Mouse (Mus musculus): ENCODE measurements around the gene Atn1. TPM values are rescaled to one million over a fixed set of nuclear protein-coding genes. Genes with fewer than 3 reads are reported as not detected.

Gene Atn1
- polyA plus RNA-seq, 1 experiment from 2014 or later = 9.0 TPM

GRCm38 (mm10) chr6:124701338-124701737, 55.0 kb downstream of the Atn1 start:
- H3K36me3 ChIP-seq (replicated peaks; ENCODE audit: control insufficient read depth, insufficient read depth, low read depth, low read length) = peaks cover 3% of the 10 kb centered on the region; the same call in 1 of the 2 replicates
- no peak overlapping the region for H3K4me3 ChIP-seq (ENCODE audit: low read depth, low read length)
- no peaks in the 10 kb centered on the region for H3K27me3 ChIP-seq (ENCODE audit: control insufficient read depth, insufficient read depth, low read length)
- DNase-seq (ENCODE audit: low spot score) (no peak), ATAC-seq (replicated peaks; ENCODE audit: insufficient number of reproducible peaks, low FRiP score, low TSS enrichment, low read depth) (no peak)
- H3K4me1 ChIP-seq (ENCODE audit: control insufficient read depth, insufficient read depth, low read length) = no peaks in the 10 kb centered on the region
- no peak overlapping the region for H3K27ac ChIP-seq (replicated peaks; ENCODE audit: low read depth, low read length)
- WGBS = 76% methylated on average over 8 of the region's 8 CpGs
- no peak overlapping the region for H3K9ac ChIP-seq (replicated peaks; ENCODE audit: low read length)
- H3K4me2 ChIP-seq (ENCODE audit: low read depth, low read length) = no peak overlapping the region
- H3K9me3 ChIP-seq (replicated peaks; ENCODE audit: control insufficient read depth, low read length) = no peaks in the 10 kb centered on the region

GRCm38 (mm10) chr6:124699962-124700610, 56.2 kb downstream of the Atn1 start:
- no peak; the same call in 1 of the 2 replicates for ATAC-seq (replicated peaks; ENCODE audit: insufficient number of reproducible peaks, low FRiP score, low TSS enrichment, low read depth)
- Histone ChIP-seq H3K4me2 (ENCODE audit: low read depth, low read length) (no peak overlapping the region), H3K4me1 (ENCODE audit: control insufficient read depth, insufficient read depth, low read length) (no peaks in the 10 kb centered on the region), H3K9ac (replicated peaks; ENCODE audit: low read length) (no peak overlapping the region), H3K27me3 (ENCODE audit: control insufficient read depth, insufficient read depth, low read length) (no peaks in the 10 kb centered on the region), H3K4me3 (ENCODE audit: low read depth, low read length) (no peak overlapping the region), H3K9me3 (replicated peaks; ENCODE audit: control insufficient read depth, low read length) (no peaks in the 10 kb centered on the region), H3K36me3 (replicated peaks; ENCODE audit: control insufficient read depth, insufficient read depth, low read depth, low read length) (no peaks in the 10 kb centered on the region; the same call in 1 of the 2 replicates), H3K27ac (replicated peaks; ENCODE audit: low read depth, low read length) (no peak overlapping the region)
- DNase-seq (ENCODE audit: low spot score) = no peak
- WGBS = 80% methylated on average over 11 of the region's 11 CpGs

- Histone ChIP-seq H3K4me3 (ENCODE audit: low read depth, low read length) (no peak overlapping the region), H3K9me3 (replicated peaks; ENCODE audit: control insufficient read depth, low read length) (no peaks in the 10 kb centered on the region), H3K9ac (replicated peaks; ENCODE audit: low read length) (no peak overlapping the region), H3K27ac (replicated peaks; ENCODE audit: low read depth, low read length) (no peak overlapping the region), H3K4me2 (ENCODE audit: low read depth, low read length) (no peak overlapping the region), H3K36me3 (replicated peaks; ENCODE audit: control insufficient read depth, insufficient read depth, low read depth, low read length) (no peaks in the 10 kb centered on the region; the same call in 1 of the 2 replicates), H3K27me3 (ENCODE audit: control insufficient read depth, insufficient read depth, low read length) (no peaks in the 10 kb centered on the region), H3K4me1 (ENCODE audit: control insufficient read depth, insufficient read depth, low read length) (no peaks in the 10 kb centered on the region)
- 89% methylated on average over 4 of the region's 4 CpGs for WGBS
- DNase-seq (ENCODE audit: low spot score) (no peak), ATAC-seq (replicated peaks; ENCODE audit: insufficient number of reproducible peaks, low FRiP score, low TSS enrichment, low read depth) (no peak)
These were observed 57.0 kb downstream of the Atn1 start for GRCm38 (mm10) chr6:124699366-124699765.

GRCm38 (mm10) chr6:124698751-124699150, 57.6 kb downstream of the Atn1 start:
- ATAC-seq (replicated peaks; ENCODE audit: insufficient number of reproducible peaks, low FRiP score, low TSS enrichment, low read depth) (no peak), DNase-seq (ENCODE audit: low spot score) (no peak)
- H3K27me3 ChIP-seq (ENCODE audit: control insufficient read depth, insufficient read depth, low read length) = no peaks in the 10 kb centered on the region
- WGBS = 78% methylated on average over 6 of the region's 6 CpGs
- no peaks in the 10 kb centered on the region; the same call in 1 of the 2 replicates for H3K36me3 ChIP-seq (replicated peaks; ENCODE audit: control insufficient read depth, insufficient read depth, low read depth, low read length)
- no peak overlapping the region for H3K9ac ChIP-seq (replicated peaks; ENCODE audit: low read length)
- H3K4me3 ChIP-seq (ENCODE audit: low read depth, low read length) = no peak overlapping the region
- H3K4me1 ChIP-seq (ENCODE audit: control insufficient read depth, insufficient read depth, low read length) = no peaks in the 10 kb centered on the region
- H3K4me2 ChIP-seq (ENCODE audit: low read depth, low read length) = no peak overlapping the region
- no peaks in the 10 kb centered on the region for H3K9me3 ChIP-seq (replicated peaks; ENCODE audit: control insufficient read depth, low read length)
- H3K27ac ChIP-seq (replicated peaks; ENCODE audit: low read depth, low read length) = no peak overlapping the region

- Histone ChIP-seq H3K4me1 (ENCODE audit: control insufficient read depth, insufficient read depth, low read length) (no peaks in the 10 kb centered on the region), H3K9me3 (replicated peaks; ENCODE audit: control insufficient read depth, low read length) (no peaks in the 10 kb centered on the region), H3K4me3 (ENCODE audit: low read depth, low read length) (no peak overlapping the region), H3K27ac (replicated peaks; ENCODE audit: low read depth, low read length) (no peak overlapping the region), H3K9ac (replicated peaks; ENCODE audit: low read length) (no peak overlapping the region), H3K36me3 (replicated peaks; ENCODE audit: control insufficient read depth, insufficient read depth, low read depth, low read length) (no peaks in the 10 kb centered on the region; the same call in 1 of the 2 replicates), H3K4me2 (ENCODE audit: low read depth, low read length) (no peak overlapping the region), H3K27me3 (ENCODE audit: control insufficient read depth, insufficient read depth, low read length) (no peaks in the 10 kb centered on the region)
- DNase-seq (ENCODE audit: low spot score) (no peak), ATAC-seq (replicated peaks; ENCODE audit: insufficient number of reproducible peaks, low FRiP score, low TSS enrichment, low read depth) (no peak)
- WGBS = 90% methylated on average over 7 of the region's 7 CpGs
These were observed 59.7 kb downstream of the Atn1 start for GRCm38 (mm10) chr6:124696441-124697150.

- DNase-seq (ENCODE audit: low spot score) (no peak), ATAC-seq (replicated peaks; ENCODE audit: insufficient number of reproducible peaks, low FRiP score, low TSS enrichment, low read depth) (no peak)
- Histone ChIP-seq H3K36me3 (replicated peaks; ENCODE audit: control insufficient read depth, insufficient read depth, low read depth, low read length) (no peaks in the 10 kb centered on the region; the same call in 1 of the 2 replicates), H3K27ac (replicated peaks; ENCODE audit: low read depth, low read length) (no peak overlapping the region), H3K4me2 (ENCODE audit: low read depth, low read length) (no peak overlapping the region), H3K9ac (replicated peaks; ENCODE audit: low read length) (no peak overlapping the region), H3K27me3 (ENCODE audit: control insufficient read depth, insufficient read depth, low read length) (no peaks in the 10 kb centered on the region), H3K4me3 (ENCODE audit: low read depth, low read length) (no peak overlapping the region), H3K4me1 (ENCODE audit: control insufficient read depth, insufficient read depth, low read length) (no peaks in the 10 kb centered on the region), H3K9me3 (replicated peaks; ENCODE audit: control insufficient read depth, low read length) (no peaks in the 10 kb centered on the region)
- 71% methylated on average over 15 of the region's 15 CpGs for WGBS
These were observed 62.0 kb downstream of the Atn1 start for GRCm38 (mm10) chr6:124694166-124694955.

- 59% methylated on average over 15 of the region's 15 CpGs for WGBS
- no peaks in the 10 kb centered on the region for H3K4me1 ChIP-seq (ENCODE audit: control insufficient read depth, insufficient read depth, low read length)
- no peaks in the 10 kb centered on the region for H3K9me3 ChIP-seq (replicated peaks; ENCODE audit: control insufficient read depth, low read length)
- no peak overlapping the region for H3K4me3 ChIP-seq (ENCODE audit: low read depth, low read length)
- peak; percentile 23 for DNase-seq (ENCODE audit: low spot score)
- no peaks in the 10 kb centered on the region for H3K27me3 ChIP-seq (ENCODE audit: control insufficient read depth, insufficient read depth, low read length)
- no peak overlapping the region for H3K9ac ChIP-seq (replicated peaks; ENCODE audit: low read length)
- ATAC-seq (replicated peaks; ENCODE audit: insufficient number of reproducible peaks, low FRiP score, low TSS enrichment, low read depth) = no peak
- H3K36me3 ChIP-seq (replicated peaks; ENCODE audit: control insufficient read depth, insufficient read depth, low read depth, low read length) = no peaks in the 10 kb centered on the region
- H3K27ac ChIP-seq (replicated peaks; ENCODE audit: low read depth, low read length) = no peak overlapping the region
- H3K4me2 ChIP-seq (ENCODE audit: low read depth, low read length) = no peak overlapping the region
These were observed 62.9 kb downstream of the Atn1 start for GRCm38 (mm10) chr6:124693243-124693981.

Measured in embryonic facial prominence, embryonic 11.5 days (tissue).